Mouse (Mus musculus) left cerebral cortex, adult 11 months (tissue): ENCODE data around the gene Tes3-ps.

ENCODE experiments used
- DNase-seq: peaks from one replicate; pipeline ENCODE4 v3.0.0; 2022; ENCODE audit warnings: low spot score

Gene Tes3-ps

DNA sequence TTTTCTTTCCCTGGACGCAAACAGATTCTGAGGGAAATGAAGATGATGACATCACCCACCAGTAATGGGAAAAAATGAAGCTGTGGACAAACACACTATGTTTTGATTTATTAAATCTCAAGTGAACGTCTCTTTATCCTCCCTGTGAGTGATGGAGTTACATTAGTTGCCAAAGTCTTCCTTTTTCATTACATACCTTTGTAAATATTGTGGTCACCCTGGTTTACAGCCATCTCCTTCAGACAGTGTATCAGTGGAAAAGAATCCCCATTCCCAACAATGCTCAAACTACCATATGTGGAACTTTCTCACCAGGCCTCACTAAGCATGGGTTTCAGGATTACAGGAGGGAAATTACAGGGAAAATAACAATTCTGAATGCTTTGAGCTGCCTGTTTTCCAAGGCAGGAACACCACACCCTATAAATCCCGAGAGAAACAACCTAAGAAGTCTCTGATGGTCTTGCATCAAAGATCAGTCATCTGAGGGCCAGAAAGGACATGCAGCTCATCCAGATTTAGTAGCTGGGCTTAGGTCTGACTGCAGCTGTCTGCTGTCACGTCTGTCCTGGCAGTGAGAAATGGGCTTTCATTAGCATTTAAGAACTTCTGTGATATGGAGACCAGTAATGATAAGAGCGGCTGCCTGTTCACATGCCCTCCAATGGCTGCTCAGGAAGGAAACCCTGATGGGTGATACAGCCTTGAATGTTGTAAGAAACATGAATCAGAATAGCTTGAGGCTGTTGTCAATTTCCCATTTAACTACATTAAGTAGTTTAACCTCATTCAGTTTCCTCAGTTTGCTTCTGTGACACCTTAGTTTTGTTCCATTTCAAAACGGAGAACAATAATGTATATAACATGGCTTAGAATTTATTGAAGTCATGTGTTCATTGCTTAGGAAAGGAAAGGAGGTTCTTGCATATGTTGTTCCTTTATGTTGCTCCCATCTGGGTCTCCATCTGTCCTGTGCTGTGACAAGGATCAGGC, at the start of gene Tes3-ps:
Gene Tes3-ps, plus strand, starts transcription at position 943 of the 993 bp plus-strand sequence.
- DNase-seq, result no peak

DNA sequence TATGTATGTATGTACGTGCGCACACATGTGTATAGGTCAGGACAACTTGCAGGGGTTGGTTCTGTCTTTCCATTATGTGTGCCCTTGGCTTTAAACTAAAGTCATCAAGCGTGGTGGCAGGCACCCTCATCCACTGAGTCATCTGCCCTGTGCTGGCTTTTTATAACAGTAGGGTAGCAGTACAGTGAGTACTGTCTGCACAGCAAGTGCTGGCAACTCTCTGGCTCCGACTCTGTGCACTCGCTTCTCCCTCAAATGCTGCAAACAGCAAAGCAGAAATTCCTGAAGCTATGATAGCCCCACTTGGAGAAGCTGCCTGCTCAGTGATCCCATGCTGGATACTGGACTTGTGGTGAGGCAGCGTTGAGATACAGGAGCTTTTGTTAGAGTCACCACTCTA, 48.7 kb upstream of the Tes3-ps start:
- no peak for DNase-seq

DNA sequence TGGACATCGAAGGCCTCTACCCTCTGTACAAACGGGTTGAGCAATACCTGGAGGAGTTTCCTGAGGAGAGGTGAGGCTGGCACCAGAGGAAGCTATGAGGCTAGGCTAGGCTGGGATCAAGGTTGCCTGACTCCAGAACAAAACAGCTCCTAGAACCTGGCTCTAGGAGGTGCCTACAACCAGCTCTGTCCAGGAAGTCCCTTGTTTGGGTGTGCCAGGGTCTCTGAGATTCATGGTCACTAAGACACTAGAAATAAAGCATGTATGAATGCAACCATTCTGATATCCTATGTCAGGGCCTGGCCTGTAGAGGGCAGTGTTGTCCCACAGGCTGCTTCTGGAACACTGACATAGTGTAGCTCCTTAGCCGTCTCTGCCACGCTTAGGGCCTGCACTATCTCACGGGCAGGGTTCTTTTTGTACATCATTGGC, 43.8 kb upstream of the Tes3-ps start:
- peak; percentile 72 for DNase-seq

DNA sequence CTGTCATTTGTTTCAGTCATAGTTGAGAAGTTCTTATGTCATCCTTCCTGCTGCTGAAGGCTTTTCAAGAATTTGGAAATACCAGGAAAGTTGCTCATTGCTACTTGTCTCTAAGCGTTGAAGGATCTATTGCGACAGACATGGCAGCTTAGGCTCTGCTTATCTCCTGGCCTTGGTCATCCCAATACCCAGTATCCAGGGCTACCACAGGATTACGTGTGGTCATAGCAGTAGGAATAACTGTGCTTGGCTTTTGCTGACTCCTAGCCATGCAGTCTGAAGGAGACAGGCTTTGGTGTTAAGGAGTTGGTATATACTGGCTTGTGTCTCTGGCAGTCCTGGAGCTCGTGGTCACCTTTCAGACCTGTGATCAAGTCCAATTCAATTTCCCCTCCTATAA, 32.8 kb upstream of the Tes3-ps start:
- no peak for DNase-seq

DNA sequence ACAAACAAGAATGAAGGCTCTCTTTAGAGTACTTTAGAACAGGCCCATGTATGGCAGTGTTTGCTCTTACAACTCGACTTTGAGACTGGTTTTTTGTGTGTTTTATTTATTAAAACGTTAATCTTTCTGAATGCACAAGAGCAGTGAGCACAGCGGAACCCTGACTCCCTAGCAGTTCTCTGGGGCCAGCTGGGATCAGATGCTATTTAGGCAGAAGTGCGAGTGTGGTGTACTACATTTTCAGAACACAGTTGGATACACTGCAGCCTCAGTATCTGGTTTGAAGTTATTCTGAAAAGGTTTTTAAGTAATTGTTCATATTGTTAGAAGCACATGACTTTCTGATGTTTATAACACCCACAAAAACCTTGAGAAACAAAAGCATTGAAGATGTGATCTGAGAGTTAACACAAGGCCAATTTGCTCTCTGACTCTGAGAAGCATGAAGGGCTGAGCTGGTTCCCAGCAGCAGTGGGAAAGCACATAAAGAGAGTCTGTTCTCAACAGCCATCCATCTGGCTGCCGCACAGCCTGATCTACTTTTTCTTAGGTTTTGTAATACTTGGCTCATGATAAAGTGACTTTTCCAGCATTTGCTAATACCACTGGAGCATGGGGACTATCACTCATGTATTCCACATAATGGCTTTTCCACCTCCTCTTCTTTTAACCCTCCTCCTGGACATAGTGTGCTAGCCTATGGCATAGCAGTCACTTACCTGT, 32.3 kb upstream of the Tes3-ps start:
- DNase-seq, result peak; percentile 39

DNA sequence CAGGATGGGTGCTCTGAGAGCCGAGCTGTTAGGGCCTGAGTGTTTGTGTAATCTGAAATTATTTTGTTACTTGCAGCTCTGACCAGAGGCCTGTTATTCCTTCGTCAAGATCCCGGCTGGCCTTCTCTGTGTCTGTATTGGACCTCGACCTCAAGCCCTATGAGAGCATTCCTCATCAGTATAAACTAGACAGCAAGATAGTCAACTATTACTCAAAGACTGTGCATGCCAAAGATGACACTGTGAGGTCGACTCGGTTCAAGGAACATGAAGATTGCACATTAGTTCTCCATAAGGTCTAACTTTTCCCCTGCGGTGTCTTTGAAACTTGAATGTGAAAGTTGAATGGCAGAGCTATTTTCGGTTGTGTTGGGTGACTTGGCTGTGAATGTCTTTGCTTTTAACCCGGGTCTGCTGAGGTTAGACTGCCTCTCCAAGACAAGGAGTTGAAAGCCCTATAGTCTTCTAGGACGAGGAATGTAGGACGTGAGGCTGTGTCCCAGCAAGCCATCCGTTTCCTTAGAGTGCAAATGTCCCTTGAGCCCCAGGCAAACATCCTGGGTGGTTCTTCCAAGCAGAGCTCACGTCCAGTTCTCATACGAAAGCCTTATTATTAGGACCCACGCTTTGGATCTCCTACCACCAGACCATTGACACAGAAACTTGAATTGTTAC, 31.5 kb upstream of the Tes3-ps start:
- no peak for DNase-seq

DNA sequence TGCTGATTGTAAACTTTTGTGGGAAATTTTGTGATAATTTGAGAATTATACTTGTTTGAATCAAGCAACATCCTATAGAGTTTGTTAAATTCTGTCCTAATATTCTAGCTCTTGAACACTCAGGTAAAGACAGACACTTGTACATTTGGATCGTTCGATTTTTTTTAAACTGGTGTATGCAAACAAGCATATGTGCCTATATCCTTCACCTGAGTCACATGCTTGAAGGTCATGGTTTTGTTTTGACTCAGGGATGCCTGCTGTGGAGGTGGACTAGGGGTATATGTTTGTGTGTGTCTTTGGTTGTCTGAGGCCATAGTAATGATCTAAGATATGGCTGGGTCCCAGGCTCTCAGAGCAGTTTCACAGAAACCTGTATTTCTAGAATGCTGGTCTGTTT, 30.2 kb upstream of the Tes3-ps start:
- DNase-seq, result no peak

DNA sequence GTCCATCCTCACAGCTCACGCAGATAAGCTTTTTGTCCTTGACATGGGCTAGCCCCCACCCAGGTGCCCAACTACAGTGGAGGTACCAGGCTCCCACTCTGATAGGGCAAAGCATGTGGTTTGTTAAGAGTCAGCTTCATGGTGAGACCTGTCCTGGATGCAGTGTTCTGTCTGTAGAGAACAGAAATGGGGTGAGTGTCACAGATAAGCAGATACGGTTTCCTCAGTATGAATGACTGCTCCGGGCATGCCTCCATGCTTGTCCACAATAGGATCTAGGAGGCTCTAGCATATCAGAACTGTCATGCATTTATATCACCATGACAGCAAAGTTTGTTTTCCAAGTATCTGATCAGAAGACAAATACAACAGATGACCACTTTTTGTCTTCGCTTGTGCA, 27.2 kb upstream of the Tes3-ps start:
- DNase-seq, result no peak

DNA sequence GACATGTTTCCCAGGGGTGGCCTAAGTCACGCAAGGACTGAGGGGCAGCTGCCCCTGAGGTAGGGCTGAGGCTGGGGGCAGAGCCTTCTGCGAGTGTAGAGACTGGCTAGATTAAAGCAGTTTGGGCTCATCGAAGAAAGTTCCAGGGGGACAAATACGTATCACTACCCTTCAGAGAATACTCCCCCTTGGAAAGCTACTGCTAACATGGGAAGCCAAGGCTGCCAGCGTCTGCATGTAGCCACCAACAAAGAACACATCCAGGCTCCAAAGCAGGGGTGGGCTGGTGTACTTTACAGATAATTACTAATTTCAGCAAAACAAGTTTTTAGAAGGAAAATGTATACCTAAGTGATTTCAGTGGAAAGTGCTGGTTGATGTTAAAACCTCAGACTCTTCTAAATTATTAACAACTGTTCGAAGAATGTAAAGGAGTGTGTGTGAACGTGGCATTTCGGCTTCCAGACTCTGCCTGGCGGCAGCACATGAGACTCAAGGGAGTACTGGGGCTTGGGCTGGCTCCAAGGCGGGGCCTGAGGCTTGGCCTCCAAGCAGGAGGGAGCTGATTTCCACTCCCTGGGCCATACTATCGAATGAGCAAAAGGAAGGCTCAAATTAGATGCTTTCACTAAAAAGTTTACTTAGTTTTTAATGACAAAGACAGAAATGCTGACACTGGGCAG, 26.6 kb upstream of the Tes3-ps start:
- DNase-seq, result no peak

DNA sequence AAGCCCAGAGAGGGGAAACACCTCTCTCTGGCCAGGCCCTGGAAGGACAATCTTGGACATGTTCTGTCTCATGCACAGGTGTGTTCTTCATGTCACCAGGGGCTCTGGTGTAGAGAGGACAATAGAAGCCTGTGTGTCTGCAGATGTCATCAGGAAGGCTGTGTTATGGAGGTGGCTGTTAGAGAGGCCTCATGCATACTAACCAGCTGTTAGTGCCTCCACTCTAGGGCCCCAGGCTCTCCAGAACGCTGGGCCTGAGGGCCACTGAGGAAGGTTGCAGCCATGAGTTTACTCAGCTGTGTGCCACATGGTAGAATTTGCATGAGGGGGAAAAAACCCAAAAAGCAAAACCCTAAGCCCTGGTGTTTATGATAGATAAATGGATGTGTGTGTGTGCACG, 25.5 kb upstream of the Tes3-ps start:
- DNase-seq, result no peak

DNA sequence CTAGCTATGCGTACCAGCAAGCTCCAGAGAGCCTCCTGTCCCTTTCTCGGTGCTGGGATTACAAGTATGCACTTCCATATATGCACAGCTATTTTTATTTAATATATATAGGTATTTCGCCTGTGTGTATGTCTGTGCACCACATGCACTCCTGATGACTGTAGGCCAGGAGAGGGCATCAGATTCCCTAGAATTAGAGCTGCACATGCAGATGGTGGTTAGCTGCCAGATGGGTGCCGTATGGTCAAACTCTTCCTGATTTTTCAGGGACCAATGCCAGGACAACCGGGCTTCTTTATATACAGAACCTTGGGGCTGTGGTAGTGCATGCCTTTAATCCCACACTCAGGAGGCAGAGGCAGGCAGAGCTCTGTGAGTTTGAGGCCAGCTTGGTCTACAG, 24.1 kb upstream of the Tes3-ps start:
- no peak for DNase-seq

DNA sequence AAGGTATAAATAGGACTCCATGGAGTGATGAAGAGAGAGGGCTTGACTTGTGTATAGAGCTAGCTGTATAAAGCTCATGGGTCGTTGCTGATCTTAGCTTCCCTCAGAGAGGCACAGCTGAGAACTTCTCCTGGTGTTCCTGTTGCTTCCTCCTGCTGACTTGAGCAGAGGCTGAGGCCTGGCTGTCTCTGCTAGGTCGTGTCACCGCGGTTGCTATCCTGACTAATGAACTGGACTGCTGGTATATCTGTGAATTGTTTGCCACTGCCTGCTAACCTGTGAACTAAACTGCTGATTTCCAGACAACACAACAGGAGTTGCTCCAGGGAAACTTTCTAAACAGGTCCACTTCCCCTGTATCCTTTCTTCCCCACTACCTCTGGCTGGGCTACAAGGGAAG, 22.8 kb upstream of the Tes3-ps start:
- DNase-seq, result no peak

DNA sequence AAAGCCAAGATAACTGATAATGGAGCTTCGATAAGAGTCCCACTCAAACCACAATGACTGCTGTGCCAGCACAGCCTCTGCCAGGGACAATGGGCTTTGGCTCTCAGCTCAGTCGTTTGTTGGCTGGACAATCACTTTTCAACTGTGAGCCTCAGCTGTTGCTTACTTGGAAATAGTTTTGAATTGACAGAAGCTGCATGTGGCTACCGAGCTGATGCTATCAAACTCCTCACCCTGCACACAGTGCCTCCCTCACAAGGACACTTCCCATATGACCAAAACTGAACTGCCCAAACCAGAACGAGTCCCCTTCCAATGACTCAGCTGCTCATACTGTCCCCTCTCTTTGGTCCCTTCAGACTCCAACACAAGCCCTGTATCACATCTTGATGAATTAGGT, 22.3 kb upstream of the Tes3-ps start:
- no peak for DNase-seq

DNA sequence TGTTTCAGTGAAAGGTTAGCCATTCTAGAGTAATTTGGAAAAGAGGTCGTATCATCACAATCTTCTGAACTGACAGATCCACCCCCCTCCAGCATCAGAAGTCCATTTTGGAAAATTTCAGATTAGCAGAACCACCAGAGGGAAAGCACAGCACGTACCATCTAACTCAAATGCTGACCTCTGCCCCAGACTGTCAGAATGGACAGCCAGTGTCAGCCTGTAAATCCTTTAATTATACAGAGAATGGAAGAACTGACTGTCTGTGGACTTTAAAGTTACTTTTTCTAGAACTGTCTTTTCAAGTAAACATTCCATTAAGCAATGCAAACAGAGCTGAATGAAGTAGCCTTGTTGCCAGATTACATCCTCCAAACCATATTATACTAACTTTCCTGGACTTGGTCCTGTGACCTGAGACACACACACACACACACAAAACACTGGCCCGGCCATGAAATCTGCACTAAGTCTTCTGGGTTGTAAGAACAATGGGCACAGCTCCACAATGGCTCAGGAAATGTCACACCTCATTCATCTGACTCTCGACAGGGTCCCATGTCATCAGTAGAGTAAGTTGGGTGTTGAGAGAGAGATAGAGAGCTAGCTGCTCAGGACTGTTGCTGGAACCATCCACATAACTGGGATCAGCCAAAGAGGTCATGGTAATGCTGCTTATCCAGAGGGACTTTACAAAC, 21.0 kb upstream of the Tes3-ps start:
- no peak for DNase-seq

DNA sequence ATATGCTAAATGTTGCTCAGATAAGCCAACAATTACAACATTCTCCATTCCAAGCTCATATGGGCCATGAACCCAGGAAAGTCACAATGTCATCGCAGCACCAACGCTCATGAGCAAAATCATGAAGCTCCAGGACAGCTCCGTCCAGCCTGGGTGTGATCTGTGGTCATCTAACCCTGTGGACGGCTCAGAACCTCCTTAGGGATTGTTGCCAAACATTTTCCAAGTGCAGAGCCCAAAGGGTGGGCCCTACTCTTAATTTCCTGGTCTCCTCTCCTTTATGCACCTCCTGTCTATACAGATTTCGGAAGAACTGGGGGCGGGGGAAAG, 20.5 kb upstream of the Tes3-ps start:
- no peak for DNase-seq

DNA sequence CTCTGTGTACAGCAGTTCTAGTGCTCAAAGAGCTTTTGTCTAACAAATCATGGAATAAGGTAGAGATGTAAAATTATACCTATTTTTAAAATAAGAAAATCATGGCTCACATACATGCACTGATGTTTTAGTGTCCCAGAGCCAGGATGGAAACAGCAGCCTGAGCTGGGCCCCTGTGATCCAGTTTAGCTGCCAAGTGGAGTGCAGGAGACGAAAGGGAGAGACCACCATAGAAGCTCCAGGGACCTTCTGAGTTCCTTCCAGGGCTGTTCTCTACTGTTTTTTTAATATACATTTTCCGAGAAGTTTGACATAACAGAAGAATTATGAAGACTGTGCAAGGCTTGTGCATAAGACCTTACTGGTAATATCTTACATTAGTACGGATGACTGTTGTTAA, 15.2 kb upstream of the Tes3-ps start:
- no peak for DNase-seq

DNA sequence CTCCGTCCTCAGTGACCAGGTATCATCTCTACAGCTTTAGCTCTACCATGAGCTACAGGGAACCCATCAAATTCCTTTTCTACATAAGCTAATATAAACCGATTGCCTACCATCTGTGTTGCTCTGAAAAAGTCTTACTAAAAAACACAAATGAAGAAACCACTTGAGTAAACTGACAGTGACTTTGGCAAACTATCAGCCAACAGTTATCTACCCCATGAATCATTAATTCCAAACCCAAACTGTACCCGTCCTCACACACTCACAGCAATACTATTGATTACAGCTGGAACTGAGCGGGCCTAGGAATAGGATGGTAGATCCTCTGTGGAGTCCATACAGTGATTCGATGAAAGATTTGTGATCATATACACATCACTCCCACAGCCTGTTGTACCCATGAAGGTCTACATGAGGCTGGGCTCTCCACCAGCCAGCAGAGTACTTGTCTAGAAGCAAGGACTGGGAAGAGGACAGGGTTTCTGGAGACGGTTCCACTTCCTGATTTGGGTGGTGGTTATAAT, 14.2 kb upstream of the Tes3-ps start:
- no peak for DNase-seq

DNA sequence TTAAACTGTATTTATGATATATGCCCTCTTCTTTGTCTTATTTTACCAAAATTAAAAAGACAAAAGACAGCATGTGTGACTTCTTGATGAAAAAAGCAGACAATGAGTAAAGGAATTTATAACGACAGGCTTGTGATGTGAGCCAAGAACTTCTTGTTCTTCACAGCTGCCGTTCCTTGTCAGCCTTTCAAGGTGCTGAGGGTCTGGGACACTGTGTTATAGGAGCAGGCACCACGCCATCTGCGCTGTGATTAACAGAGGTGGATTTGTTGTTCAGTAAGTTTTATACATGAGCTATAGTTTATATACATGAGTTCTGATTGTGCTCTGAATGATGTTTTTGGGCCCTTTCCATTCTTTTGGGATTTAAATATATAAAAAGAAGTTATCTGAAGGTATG, 13.7 kb upstream of the Tes3-ps start:
- DNase-seq, result no peak

DNA sequence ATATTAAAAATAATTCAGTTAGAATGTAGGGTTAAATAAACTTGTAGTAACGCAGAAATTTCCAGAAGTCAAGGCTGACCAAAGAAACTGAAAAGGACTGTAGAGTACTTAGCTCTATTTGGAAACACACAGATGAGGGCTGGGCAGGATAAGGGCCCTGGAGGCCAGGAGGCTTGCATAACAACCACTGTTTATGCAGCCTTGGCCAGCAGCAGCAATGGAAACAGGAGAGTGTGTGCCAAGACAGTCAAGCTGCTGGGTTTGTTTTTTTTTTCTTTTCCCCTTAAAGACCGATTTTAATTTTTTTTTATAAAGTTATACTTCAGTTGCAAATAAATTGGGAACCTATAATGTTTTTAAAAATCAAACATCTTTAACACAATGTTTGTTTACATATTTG, 13.1 kb upstream of the Tes3-ps start:
- no peak for DNase-seq

DNA sequence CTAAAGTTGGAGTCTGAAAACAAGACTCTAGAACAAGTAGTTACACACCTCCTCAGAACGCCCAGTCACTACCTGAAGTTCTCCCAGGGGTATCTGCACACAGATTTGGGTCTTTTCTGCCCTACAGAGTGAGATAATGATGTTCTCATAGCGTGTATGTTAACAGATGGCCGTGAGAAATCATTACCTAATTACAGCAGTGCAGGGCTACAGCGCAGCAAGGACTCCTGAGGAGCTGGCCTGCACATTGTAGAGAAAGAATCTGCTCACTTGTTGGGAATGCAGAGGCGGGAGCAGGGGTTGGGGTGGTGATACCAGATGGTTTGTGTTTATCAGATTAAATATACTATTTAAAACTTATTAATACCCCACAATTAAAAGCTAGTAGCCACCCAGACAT, 12.6 kb upstream of the Tes3-ps start:
- DNase-seq, result no peak

DNA sequence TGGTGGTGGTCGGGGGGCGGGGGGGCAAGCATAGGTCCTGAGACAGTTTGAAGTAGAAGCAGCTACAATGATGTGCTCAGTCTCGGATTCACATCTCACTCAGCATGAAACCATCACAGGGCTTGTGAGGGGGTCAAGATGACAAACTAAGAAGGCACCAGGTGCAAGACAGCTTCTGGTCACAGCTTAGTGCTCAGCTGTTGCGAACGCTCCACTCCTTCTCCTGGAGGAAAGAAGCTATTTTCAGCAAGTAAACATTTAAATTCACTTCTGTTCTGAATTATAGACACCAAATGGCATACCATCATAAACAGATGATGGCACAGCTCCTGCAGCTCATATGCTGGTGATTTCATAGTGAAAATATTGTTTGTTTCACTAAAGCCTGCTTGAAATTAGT, 7.7 kb upstream of the Tes3-ps start:
- DNase-seq, result no peak
